Mouse (Mus musculus) liver, postnatal 0 days (tissue): ENCODE data around the gene Pak3.

Experiments
- CTCF ChIP-seq: sonication (generic); IDR thresholded peaks from 2 replicates; pipeline ENCODE4 v1.5.1; 2016; ENCODE audit warnings: antibody characterized with exemption, low read depth
- EP300 ChIP-seq: IDR thresholded peaks from 2 replicates; pipeline ENCODE4 v1.6.1; 2016; ENCODE audit warnings: antibody characterized with exemption, low read depth, mild to moderate bottlenecking

GRCm38 (mm10) chrX:143818961-143819360, 300.6 kb downstream of the Pak3 start:
- TF ChIP-seq CTCF, result no peak
- TF ChIP-seq EP300, result no peak
